Mouse (Mus musculus): ENCODE results near the gene Ccsap. TPM values are rescaled to one million over a fixed set of nuclear protein-coding genes. Genes with fewer than 3 reads are reported as not detected.

Ccsap gene
- polyA plus RNA-seq, 1 experiment from 2014 or later, result 3.6 TPM

DNA sequence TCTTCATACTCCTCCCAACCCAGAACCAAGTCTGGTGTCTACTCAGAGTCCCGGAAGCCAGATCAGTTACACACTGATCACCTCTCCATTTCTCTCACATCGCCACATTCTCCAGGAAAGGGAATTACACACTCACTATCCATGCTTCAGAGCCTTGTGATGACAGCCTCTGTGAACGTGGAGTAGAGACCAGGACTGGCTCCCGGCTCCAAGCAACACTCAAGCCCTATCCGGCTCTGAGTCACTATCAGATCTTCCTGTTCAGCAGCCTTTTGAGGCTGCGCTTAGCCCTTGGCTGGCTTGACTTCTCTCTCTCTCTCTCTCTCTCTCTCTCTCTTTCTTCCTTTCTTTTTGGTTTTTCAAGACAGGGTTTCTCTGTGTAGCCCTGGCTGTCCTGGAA, 13.4 kb upstream of the Ccsap start:
- Histone ChIP-seq H3K27ac (no peak overlapping the region), H3K4me3 (no peak overlapping the region), H3K27me3 (no peaks in the 10 kb centered on the region), H3K4me2 (replicated peaks) (no peak overlapping the region), H3K4me1 (0 out of 2 replicates have a peak, but pooled peaks cover 4% of the 10 kb centered on the region), H3K9ac (no peak overlapping the region), H3K36me3 (no peaks in the 10 kb centered on the region), H3K9me3 (no peaks in the 10 kb centered on the region)
- WGBS, result 80% methylated on average over 6 of the region's 6 CpGs
- ATAC-seq (ENCODE audit: low FRiP score, low read depth), result no peak

DNA sequence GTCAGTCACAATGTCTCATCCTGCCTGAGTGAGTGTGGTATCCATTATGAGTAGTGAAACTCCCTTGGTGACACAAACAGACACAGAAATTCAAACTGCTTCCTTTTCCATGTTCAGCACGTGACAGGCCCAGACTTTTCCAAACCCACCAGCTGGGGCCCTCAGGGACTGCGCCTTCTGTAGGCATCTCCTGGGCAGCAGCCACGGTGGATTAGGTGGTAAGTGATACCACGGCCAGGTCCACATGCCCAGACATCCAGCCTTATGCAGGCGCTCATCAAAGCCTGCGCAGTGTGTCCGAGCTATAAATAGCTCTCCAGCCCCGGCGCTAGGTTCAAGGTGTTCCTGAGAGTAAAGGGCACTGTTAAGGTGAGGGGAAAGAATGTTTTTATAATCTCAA, 12.0 kb upstream of the Ccsap start:
- H3K9me3 ChIP-seq, result no peaks in the 10 kb centered on the region
- ATAC-seq (ENCODE audit: low FRiP score, low read depth), result no peak
- no peak overlapping the region for H3K4me2 ChIP-seq (replicated peaks)
- H3K4me3 ChIP-seq, result no peak overlapping the region
- H3K36me3 ChIP-seq, result no peaks in the 10 kb centered on the region
- H3K4me1 ChIP-seq, result 0 out of 2 replicates have a peak, but pooled peaks cover 4% of the 10 kb centered on the region
- WGBS, result 54% methylated on average over 9 of the region's 9 CpGs
- H3K27me3 ChIP-seq, result no peaks in the 10 kb centered on the region
- no peak overlapping the region for H3K27ac ChIP-seq
- no peak overlapping the region for H3K9ac ChIP-seq

DNA sequence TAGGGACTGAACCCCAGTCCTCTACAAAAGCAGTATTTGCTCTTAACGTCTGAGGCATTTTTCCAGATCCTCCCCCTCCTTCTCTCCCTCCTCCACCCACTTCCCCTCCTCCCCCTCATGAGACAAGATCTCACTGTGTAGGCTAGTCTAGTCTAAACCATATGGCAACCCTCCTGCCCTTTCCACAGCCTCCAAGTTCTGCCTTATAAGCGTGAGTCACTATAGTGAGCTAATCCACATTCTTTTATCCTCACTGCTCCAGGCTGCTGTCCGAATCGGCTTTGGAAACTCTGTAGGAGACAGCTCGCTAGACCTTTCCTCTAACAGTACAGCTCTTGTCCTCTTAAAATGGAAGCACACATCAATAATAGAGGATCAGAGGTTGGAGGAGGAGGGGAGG, 7.0 kb upstream of the Ccsap start:
- no peak overlapping the region for H3K9ac ChIP-seq
- no peaks in the 10 kb centered on the region for H3K36me3 ChIP-seq
- H3K4me3 ChIP-seq, result no peak overlapping the region
- H3K9me3 ChIP-seq, result no peaks in the 10 kb centered on the region
- H3K27ac ChIP-seq, result no peak overlapping the region
- no peak overlapping the region for H3K4me2 ChIP-seq (replicated peaks)
- 33% methylated on average over 5 of the region's 5 CpGs for WGBS
- H3K4me1 ChIP-seq, result 0 out of 2 replicates have a peak, but pooled peaks cover 2% of the 10 kb centered on the region
- H3K27me3 ChIP-seq, result peaks cover 28% of the 10 kb centered on the region
- no peak for ATAC-seq (ENCODE audit: low FRiP score, low read depth)

DNA sequence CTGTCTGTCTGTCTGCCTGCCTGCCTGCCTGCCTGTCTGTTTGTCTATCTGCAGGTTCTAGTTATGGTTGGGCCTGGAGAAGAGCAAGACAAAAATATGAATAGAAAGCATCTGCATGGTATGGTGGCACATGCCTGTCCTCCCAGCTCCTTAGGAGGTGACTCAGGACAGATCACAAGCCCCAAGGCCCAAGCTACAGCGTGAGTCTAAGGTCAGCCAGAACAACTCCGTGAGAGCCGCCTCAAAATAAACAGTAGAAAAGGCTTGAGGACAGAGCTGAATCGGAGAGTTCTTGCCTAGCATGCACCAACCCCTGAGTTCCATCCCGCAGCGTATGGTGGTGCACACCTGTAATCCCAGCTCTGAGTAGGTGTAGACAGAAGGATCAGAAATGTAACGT, 5.8 kb upstream of the Ccsap start:
- no peak for ATAC-seq (ENCODE audit: low FRiP score, low read depth)
- Histone ChIP-seq H3K27ac (no peak overlapping the region), H3K9me3 (no peaks in the 10 kb centered on the region), H3K4me2 (replicated peaks) (no peak overlapping the region), H3K4me3 (no peak overlapping the region), H3K4me1 (no peaks in the 10 kb centered on the region), H3K27me3 (peaks cover 36% of the 10 kb centered on the region), H3K9ac (no peak overlapping the region), H3K36me3 (no peaks in the 10 kb centered on the region)
- 79% methylated on average over 7 of the region's 7 CpGs for WGBS

DNA sequence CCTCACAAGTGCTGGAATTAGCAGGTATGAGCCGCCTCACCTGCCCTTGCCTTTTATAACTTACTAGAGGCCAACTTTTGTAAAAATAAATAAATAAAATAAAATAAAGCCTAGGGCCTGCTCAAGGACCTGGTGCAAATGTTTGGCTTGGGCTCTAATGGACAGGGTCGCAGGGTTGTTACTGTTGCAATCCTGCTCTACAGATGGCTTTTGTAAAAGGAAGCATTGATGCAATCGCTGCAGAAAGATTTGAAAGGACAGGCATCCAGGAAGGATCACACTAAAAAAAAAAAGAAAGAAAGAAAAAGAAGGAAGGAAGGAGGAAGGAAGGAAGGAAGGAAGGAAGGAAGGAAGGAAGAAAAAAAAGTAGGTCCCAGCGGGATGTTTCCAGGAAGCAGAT, 377 bp upstream of the Ccsap start:
- Histone ChIP-seq H3K9ac (no peak overlapping the region), H3K4me1 (peaks cover 12% of the 10 kb centered on the region; the same call in 1 of the 2 replicates), H3K4me2 (replicated peaks) (peak overlapping the region; percentile 94), H3K4me3 (peak overlapping the region; percentile 77), H3K36me3 (no peaks in the 10 kb centered on the region), H3K9me3 (no peaks in the 10 kb centered on the region), H3K27ac (no peak overlapping the region), H3K27me3 (peaks cover 44% of the 10 kb centered on the region)
- ATAC-seq (ENCODE audit: low FRiP score, low read depth), result no peak
- WGBS, result 74% methylated on average over 4 of the region's 4 CpGs

DNA sequence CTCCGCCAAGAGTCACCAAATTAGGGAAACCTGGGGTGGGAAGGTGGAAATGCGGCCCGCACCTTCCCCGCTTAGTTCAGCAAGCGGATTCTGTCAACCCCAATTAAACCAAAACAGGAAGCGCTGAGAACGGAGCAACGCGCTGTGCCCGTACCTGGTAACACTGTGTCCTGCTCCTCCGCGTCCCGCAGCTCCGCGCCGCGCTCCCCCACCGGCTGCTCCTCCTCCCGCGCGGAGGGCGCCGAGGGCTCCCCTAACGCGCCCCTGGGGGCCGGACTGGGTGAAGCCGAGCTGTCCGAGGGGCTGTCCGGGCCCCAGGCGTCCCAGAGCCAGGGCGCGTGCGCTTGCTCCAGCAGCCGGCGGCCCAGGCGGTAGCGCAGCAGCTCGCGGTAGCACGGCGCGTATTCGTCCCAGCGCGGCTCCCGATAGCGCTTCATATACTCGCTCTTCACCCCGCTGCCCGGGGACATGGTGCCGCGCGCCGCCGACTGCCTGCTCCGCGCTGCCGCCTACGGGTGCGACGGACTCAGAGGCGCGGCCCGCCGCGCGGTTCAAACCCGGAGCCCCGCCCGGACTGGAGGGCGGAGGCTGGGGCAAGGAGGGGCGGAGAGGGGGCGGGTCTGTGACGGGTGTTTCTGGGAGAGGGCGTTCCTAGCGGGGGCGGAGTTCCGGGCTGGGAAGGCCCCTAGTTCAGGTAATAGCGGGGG, 915 bp downstream of the Ccsap start:
- H3K9me3 ChIP-seq, result peaks cover 4% of the 10 kb centered on the region; the same call in 1 of the 2 replicates
- under 1% methylated on average over 75 of the region's 79 CpGs for WGBS
- H3K27ac ChIP-seq, result no peak overlapping the region
- H3K27me3 ChIP-seq, result peaks cover 36% of the 10 kb centered on the region
- peak overlapping the region; percentile 77 for H3K4me3 ChIP-seq
- peak overlapping the region; percentile 72 for H3K9ac ChIP-seq
- peaks cover 12% of the 10 kb centered on the region; the same call in 1 of the 2 replicates for H3K4me1 ChIP-seq
- peak overlapping the region; percentile 94 for H3K4me2 ChIP-seq (replicated peaks)
- ATAC-seq (ENCODE audit: low FRiP score, low read depth), result peak; percentile 96
- no peaks in the 10 kb centered on the region for H3K36me3 ChIP-seq

DNA sequence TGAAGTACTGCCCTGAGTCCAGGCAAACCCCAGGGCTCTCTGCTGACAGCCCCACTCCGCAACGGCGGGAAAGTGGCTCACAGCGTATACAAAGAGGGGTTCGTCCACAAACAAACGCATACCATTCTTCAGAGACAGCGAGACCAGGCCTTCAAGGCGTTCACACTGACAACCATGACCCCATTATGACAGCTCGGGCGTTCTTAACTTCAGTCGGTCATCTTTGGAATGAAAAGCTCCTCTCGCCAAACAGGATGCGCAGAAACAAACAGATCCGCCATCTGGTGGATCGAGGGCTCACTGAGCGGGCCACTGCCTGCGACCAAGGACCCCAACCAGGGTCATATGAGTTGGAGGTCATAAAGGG, 1.5 kb downstream of the Ccsap start:
- Histone ChIP-seq H3K4me1 (peaks cover 12% of the 10 kb centered on the region; the same call in 1 of the 2 replicates), H3K4me2 (replicated peaks) (peak overlapping the region; percentile 94), H3K9me3 (peaks cover 4% of the 10 kb centered on the region; the same call in 1 of the 2 replicates), H3K27ac (no peak overlapping the region), H3K27me3 (peaks cover 32% of the 10 kb centered on the region), H3K9ac (peak overlapping the region; percentile 71), H3K4me3 (peak overlapping the region; percentile 77), H3K36me3 (no peaks in the 10 kb centered on the region)
- WGBS, result under 1% methylated on average over 17 of the region's 17 CpGs
- 0 out of 2 replicates have a peak, but pooled peaks have one; percentile 4 for ATAC-seq (ENCODE audit: low FRiP score, low read depth)

DNA sequence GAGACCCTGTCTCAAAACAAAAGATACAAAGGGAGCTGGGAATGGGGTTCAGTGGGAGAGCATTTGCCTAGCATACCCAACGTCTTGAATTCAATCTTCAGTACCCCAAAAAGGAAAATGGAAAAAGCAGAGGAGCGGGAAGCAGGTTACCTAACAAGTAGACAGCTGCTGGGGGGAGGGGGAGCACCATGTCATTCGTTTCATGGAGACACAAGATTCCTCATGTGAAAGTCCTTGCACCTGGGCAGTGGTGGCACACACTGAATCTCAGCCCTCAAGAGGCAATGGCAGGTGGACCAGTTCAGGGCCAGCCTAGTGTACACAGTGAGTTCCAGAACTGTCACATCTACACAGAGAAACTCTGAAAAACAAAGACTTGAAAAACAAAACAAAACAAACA, 2.6 kb downstream of the Ccsap start:
- Histone ChIP-seq H3K4me3 (no peak overlapping the region), H3K9ac (no peak overlapping the region), H3K27ac (no peak overlapping the region), H3K9me3 (peaks cover 4% of the 10 kb centered on the region; the same call in 1 of the 2 replicates), H3K4me2 (replicated peaks) (no peak overlapping the region), H3K36me3 (no peaks in the 10 kb centered on the region), H3K27me3 (peaks cover 20% of the 10 kb centered on the region), H3K4me1 (peaks cover 12% of the 10 kb centered on the region; the same call in 1 of the 2 replicates)
- no peak for ATAC-seq (ENCODE audit: low FRiP score, low read depth)
- WGBS, result 70% methylated on average over 3 of the region's 3 CpGs

DNA sequence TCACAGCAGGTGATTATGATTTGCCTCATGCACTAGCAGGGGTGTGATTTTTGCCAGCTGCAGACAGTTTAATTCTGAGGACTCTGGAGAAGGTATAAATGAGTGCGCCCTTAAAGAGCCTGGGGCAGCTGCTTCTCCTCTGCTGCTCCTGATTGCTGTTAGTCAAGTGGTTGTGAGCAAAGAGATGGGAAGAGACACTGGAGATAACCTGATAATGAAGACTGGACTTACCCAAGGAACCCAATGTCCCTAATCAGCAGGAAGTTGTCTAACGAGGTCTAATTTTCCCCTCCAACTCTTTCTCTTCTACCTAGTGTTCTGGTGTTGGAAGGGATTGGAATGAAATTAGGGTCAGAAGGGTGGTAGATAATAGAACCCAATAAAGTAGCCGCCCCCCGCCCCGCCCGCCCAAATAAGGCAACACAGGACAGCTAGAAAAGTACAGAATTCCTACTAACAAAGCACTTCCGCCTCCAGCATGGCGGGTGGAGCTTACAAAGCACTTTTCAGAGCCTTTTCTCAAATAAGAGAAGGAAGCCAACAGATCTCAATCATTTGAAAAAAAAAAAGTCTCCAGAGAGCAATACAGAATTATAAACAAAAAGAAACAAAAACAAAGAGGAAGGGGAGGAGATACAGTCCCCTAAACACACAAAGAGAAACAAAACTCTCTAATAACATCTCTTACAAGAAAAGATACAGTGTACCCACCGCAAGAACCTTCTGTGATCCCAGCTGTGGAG, 5.1 kb downstream of the Ccsap start:
- Histone ChIP-seq H3K9me3 (peaks cover 4% of the 10 kb centered on the region; the same call in 1 of the 2 replicates), H3K9ac (no peak overlapping the region), H3K27ac (no peak overlapping the region), H3K36me3 (no peaks in the 10 kb centered on the region), H3K4me1 (peaks cover 12% of the 10 kb centered on the region; the same call in 1 of the 2 replicates), H3K4me2 (replicated peaks) (no peak overlapping the region), H3K4me3 (no peak overlapping the region), H3K27me3 (no peaks in the 10 kb centered on the region)
- no peak for ATAC-seq (ENCODE audit: low FRiP score, low read depth)
- 83% methylated on average over 9 of the region's 9 CpGs for WGBS

DNA sequence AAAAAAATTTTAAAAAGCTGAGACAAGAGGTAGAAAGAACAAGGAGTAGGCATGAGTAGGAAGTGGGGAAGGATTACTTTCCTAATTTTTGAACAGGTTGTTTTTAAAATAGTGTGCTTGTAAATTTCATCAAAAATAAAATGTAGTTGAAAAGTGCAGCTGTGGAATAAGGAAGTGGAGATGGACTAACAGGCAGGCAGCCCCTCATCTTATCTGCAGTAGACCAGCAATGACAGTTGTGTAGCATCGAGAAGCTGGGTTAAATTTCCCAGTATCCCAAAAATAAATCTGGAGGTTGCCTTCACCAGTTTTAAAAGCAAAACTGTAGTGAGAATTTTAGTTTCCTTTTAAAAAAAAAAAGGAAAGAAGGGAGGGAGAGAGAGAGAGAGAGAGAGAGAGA, 5.8 kb downstream of the Ccsap start:
- Histone ChIP-seq H3K27me3 (no peaks in the 10 kb centered on the region), H3K9me3 (peaks cover 4% of the 10 kb centered on the region; the same call in 1 of the 2 replicates), H3K27ac (no peak overlapping the region), H3K4me1 (peaks cover 12% of the 10 kb centered on the region; the same call in 1 of the 2 replicates), H3K9ac (no peak overlapping the region), H3K36me3 (no peaks in the 10 kb centered on the region), H3K4me3 (no peak overlapping the region), H3K4me2 (replicated peaks) (no peak overlapping the region)
- 90% methylated on average over 1 of the region's 1 CpGs for WGBS
- no peak for ATAC-seq (ENCODE audit: low FRiP score, low read depth)

DNA sequence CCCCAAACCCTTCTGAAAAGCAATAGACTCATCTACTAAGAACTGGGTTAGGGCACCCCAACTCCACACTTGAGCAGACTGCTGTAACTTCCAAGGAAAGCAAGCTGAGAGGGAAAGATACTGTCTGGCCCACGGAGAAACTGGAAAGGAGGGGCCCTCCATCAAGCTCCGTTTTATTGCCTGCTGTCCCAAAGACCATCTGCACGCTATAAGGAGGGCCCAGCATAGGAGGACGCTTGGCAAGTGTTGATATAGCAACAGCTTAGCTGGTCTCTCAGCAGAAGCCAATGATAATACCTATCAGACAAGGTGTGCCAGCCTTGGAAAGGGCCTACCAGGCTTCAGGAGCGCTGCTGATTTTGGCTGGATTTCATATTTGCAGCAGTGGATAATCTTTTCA, 8.4 kb downstream of the Ccsap start:
- Histone ChIP-seq H3K9me3 (peaks cover 4% of the 10 kb centered on the region; the same call in 1 of the 2 replicates), H3K36me3 (no peaks in the 10 kb centered on the region), H3K27ac (no peak overlapping the region), H3K4me1 (no peaks in the 10 kb centered on the region), H3K4me2 (replicated peaks) (no peak overlapping the region), H3K4me3 (no peak overlapping the region), H3K27me3 (no peaks in the 10 kb centered on the region), H3K9ac (no peak overlapping the region)
- WGBS, result 35% methylated on average over 5 of the region's 5 CpGs
- no peak for ATAC-seq (ENCODE audit: low FRiP score, low read depth)

DNA sequence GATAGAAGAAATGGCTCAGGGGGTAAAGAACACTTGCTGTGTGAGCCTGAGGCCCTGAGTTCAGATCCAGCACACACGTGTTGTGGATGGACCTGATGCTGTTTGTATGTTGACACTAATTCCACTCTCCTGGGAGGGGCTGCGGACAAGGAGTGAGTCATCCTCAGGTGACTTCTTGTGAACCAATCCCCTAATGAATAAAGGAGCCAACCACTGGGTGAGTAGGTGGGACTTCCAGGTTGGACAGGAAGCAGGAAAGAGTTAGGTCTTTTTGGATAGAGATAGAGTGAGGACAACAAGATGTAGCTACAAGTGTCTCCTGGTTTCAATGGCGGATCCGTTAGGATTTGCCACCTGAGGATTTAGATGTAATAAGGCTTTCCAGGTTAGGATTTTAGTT, 10.7 kb downstream of the Ccsap start:
- WGBS, result 78% methylated on average over 4 of the region's 4 CpGs
- no peak for ATAC-seq (ENCODE audit: low FRiP score, low read depth)

More for the DNA sequence above, 10.7 kb downstream of the Ccsap start:
- no peaks in the 10 kb centered on the region for H3K4me1 ChIP-seq
- no peak overlapping the region for H3K4me3 ChIP-seq
- no peaks in the 10 kb centered on the region for H3K9me3 ChIP-seq
- H3K9ac ChIP-seq, result no peak overlapping the region
- H3K27me3 ChIP-seq, result no peaks in the 10 kb centered on the region
- H3K36me3 ChIP-seq, result 0 out of 2 replicates have a peak, but pooled peaks cover 3% of the 10 kb centered on the region
- no peak overlapping the region for H3K4me2 ChIP-seq (replicated peaks)
- H3K27ac ChIP-seq, result no peak overlapping the region

All from limb, embryonic 13.5 days (tissue).